In genomic region chr2:132780978-132781377, GRCm38 (mm10) we compare ENCODE assay signal across 8 mouse cellular contexts. TPM values are rescaled to one million over a fixed set of nuclear protein-coding genes. Genes with fewer than 3 reads are reported as not detected.
DNase-seq lines count a peak whose midpoint lies in the region; ATAC-seq and TF ChIP-seq lines count a peak whose summit lies in the region.

Gene Chgb, plus strand, starts transcription at chr2:132781278.

- peak within 1 kb of the TSS; percentile 84 for H3K27ac ChIP-seq in neural tube, embryonic 12.5 days

- no peaks in the 10 kb centered on the region for H3K36me3 ChIP-seq in neural tube, embryonic 12.5 days

- H3K4me2 ChIP-seq in neural tube, embryonic 12.5 days (replicated peaks), result peak within 1 kb of the TSS; percentile 71

- H3K9me3 ChIP-seq in neural tube, embryonic 12.5 days, result no peaks in the 10 kb centered on the region

- H3K4me3 ChIP-seq in neural tube, embryonic 12.5 days, result peak within 1 kb of the TSS; percentile 45

- peak within 1 kb of the TSS; percentile 74 for H3K9ac ChIP-seq in neural tube, embryonic 12.5 days

- H3K4me1 ChIP-seq in neural tube, embryonic 12.5 days, result peaks cover 6% of the 10 kb centered on the region; the same call in 1 of the 2 replicates

- no peaks in the 10 kb centered on the region for H3K27me3 ChIP-seq in neural tube, embryonic 12.5 days (replicated peaks)

- no peak for TF ChIP-seq CTCF in brain, embryonic 14.5 days (IDR thresholded peaks at IDR 0.05; ENCODE audit: borderline replicate concordance, extremely low read depth, insufficient read depth, insufficient read length)

- ATAC-seq in neural tube, embryonic 12.5 days (ENCODE audit: low FRiP score, low read depth), result no peak

- WGBS in neural tube, embryonic 12.5 days, result 11% methylated on average over 4 of the region's 4 CpGs

- no peak for DNase-seq in layer of hippocampus, adult 18-20 months (ENCODE audit: low spot score in 2 of 2)
- no peak for DNase-seq in layer of hippocampus, adult 9-10 months (ENCODE audit: low spot score)
- DNase-seq in brain, embryonic 14.5 days (ENCODE audit: low read depth), result no peak
- peak in 1 of 2 experiments; percentile 16 for DNase-seq in layer of hippocampus, postnatal 14 days (ENCODE audit: low spot score in 2 of 2)
- no peak for DNase-seq in cerebellum, adult 11-12 months
- no peak for DNase-seq in spleen, postnatal 36 days (ENCODE audit: low spot score in 2 of 2)
- DNase-seq in lung, postnatal 14 days, result no peak

- TF ChIP-seq POLR2A in brain, embryonic 14.5 days (IDR thresholded peaks at IDR 0.05; ENCODE audit: borderline replicate concordance, extremely low read depth, insufficient read depth, insufficient read length, poor library complexity, severe bottlenecking), result no peak

RNA-seq across cellular contexts. Expression of gene Chgb, which starts in this region (rescaled TPM):
- 100 to 1,000 TPM; 280 to 312 TPM for total RNA-seq in layer of hippocampus, adult 18-20 months (2021)
- 18.2 and 44.1 TPM in 2 replicates for polyA plus RNA-seq in brain, embryonic 14.5 days (2012; rRNA removed)
- total RNA-seq in layer of hippocampus, postnatal 14 days (2021), result 100 to 1,000 TPM; 327 to 362 TPM
- polyA plus RNA-seq in neural tube, embryonic 12.5 days (2016; fragmentation: Nextera tagmentation; extraction: Ambion mirVana), result 32.9 and 37.9 TPM in 2 replicates
